Mouse (Mus musculus): ENCODE measurements around the gene Scn9a.

DNA sequence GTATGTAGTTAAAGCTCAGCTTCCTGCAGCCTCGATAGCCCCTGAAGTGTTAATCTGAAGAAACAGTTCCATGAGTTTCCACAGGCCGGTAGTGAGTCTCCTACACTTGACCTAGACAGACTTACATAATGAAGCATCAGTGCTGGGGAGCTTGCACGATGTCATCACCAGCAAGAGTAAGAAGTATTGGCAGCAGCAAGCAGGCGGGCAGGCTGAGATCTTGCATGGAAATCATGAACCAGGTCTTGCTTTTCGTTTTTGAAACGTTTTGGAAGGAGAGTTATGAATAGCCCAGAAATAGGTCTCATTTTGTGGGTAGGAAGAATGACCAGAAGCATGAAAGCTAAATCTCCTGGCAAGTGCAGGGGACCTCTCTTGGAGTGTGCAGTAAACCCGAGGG, 194.1 kb downstream of the Scn9a start, which contains the start of gene Scn1a:
- peak; percentile 58 for TF ChIP-seq POLR2A (IDR thresholded peaks at IDR 0.05; ENCODE audit: extremely low read depth, insufficient read depth, low read length)
- no peak for TF ChIP-seq CTCF (IDR thresholded peaks at IDR 0.05; ENCODE audit: extremely low read depth, insufficient read depth, low read length)
